Mouse (Mus musculus) 3T3-L1 (cell line): ENCODE results near the gene Hoxb5.

ENCODE experiments used
- DNase-seq: peaks from one replicate; pipeline ENCODE4 v3.0.0-alpha.2; 2015; ENCODE audit warnings: low read depth, low spot score

Hoxb5 gene

GRCm38 (mm10) chr11:96352691-96353521, 49.8 kb downstream of the Hoxb5 start:
- DNase-seq: no peak

DNA sequence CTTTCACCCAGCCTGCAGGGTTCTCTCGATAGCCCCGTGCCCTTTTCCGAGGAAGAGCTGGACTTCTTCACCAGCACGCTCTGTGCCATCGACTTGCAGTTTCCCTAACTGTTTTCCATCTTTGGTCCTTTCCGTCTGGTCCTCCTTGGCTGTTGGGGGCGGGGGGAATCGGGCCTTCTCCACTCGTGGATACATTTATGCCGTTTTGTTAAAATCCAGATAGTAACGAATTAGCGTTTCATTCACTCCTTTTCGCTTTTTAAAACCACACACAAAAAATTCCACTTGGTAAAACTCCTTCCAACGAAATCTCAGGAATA, 50.3 kb downstream of the Hoxb5 start:
- peak; percentile 61 for DNase-seq

GRCm38 (mm10) chr11:96353939-96354338, 50.8 kb downstream of the Hoxb5 start:
- peak; percentile 44 for DNase-seq

GRCm38 (mm10) chr11:96354376-96354775, 51.2 kb downstream of the Hoxb5 start:
- peak; percentile 60 for DNase-seq

GRCm38 (mm10) chr11:96354801-96355311, 51.7 kb downstream of the Hoxb5 start:
- DNase-seq: no peak
